Mouse (Mus musculus): ENCODE measurements around the gene Gja5.
A peak's percentile ranks its signal among the peaks of the same experiment; 100 is the strongest.
"Not testable (repeated sequence)": the region's sequence is repeated elsewhere in the genome, so short reads cannot be mapped to it uniquely, and the experiment has no call there.

Gja5 gene

DNA sequence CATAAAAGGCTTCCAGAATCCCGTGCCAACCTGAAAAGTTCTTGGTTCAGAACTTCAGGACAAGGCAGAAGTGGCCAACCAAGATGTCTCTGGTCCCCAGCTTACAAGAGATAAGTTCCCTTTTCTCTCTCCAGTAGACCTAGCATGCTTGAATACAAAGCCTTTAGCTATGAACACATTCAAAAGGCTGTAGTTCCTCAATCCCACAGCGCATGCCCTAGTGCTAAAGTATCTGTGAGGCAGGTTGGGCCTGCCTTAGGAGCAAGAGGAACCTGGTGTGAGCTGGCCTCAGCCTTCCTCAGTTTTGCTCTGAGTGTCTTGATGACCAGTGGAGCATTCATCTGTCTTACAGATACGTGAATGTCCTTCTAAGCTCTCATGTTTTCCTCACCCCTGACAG lies 131.1 kb downstream of the Gja5 start:
- DNase-seq (ENCODE audit: extremely low spot score, low spot score): no peak

DNA sequence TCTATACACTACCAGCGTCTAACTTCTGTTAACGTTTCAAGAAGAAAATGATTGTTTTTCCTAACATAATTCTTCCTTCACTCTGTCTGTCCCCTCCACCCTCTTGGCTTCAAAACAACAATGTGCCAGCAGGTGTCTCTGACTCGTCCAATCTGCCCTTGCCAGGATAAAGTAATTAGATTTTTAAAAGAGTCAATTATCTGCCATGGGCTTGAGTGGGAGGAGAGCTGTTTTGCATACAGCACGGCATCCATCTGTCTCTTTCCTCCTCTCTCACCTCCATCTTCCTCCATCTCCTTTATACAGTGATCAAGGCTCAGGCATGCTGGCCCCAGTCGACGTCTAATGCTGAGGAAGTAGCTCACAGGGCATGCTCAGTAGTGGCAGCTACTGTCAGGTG lies 132.6 kb downstream of the Gja5 start:
- no peak for DNase-seq (ENCODE audit: extremely low spot score, low spot score)

DNA sequence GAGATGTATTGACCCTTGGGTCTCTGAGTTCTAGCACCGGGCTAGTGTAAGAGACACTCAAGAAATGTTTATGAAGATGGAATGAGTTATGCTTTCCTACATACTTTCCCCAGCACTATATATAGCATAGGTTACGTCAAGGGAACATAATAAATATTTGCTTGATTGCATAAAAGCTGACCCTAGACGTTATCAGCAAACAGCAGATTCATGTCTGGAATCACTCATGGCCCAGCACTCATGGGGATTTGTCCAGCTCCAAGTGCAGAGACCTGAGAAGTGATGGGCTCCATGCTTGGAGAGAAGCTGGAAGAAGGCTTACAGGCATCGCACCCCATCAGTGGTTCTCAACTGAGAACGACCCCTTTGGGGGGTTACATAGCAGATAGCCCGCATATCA lies 135.2 kb downstream of the Gja5 start:
- DNase-seq (ENCODE audit: extremely low spot score, low spot score): no peak

DNA sequence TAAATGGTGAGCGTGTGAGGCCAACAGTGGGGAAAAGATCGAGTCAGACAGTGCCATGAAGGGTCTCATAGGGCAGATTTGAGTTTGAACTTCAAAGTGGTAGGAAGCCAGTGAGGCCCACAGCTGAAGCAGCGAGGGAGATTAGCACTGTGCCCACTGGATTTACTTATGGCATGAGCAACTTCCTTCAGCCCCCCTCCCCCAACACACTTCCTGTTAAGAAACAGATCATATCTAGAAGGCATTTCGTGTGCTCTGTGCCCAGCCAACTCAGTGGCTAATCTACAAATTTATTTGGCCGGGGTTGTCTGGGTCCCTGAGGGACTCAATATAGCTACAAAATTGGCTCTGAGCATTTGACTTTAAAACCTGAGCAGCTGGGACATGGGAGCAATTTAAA lies 139.7 kb downstream of the Gja5 start:
- DNase-seq (ENCODE audit: extremely low spot score, low spot score): no peak

DNA sequence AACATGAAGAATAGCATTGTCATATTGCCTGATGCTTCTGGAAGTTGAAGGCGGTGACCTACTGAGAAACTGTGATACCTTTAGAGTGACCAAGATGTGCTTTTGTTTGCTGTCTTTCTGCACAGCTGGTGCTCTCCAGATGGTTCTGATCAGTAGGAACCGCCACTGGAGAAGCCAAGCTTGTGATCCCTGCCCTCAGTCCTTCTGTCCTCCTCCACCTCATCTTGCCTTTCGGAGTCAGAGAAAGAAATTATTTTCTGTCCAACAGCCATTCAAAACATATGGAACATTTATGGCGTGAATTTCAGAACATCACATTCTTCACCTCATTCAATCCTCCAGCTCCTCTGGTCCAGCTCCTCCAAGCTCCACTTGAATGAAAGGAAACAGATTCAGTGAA lies 143.3 kb downstream of the Gja5 start:
- DNase-seq (ENCODE audit: extremely low spot score, low spot score): no peak

DNA sequence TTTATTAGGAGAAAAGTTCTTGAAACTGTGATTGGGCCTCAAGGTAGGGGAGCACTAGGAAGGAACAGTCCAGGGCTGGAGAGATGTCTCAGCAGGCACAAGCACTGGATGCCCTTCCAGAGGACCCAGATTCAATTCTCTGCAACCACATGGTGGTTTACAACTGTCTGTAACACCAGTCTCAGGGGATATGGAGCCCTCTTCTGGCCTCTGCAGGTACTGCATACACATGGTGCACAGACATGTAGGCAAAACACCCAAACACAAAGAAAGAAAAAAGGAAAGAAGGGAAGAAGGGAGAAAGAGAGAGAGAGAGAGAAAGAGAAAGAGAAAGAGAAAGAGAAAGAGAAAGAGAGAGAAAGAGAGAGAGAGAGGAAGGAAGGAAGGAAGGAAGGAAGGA lies 143.9 kb downstream of the Gja5 start:
- DNase-seq (ENCODE audit: extremely low spot score, low spot score): no peak

DNA sequence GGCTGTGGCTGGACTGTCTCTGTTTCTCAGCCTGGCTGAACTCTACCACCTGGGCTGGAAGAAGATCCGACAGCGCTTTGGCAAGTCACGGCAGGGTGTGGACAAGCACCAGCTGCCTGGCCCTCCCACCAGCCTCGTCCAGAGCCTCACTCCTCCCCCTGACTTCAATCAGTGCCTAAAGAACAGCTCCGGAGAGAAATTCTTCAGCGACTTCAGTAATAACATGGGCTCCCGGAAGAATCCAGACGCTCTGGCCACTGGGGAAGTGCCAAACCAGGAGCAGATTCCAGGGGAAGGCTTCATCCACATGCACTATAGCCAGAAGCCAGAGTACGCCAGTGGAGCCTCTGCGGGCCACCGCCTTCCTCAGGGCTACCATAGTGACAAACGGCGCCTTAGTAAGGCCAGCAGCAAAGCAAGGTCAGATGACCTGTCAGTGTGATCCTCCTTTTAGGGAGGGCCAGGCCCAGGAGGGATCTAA lies 146.8 kb downstream of the Gja5 start:
- DNase-seq (ENCODE audit: extremely low spot score, low spot score): no peak

DNA sequence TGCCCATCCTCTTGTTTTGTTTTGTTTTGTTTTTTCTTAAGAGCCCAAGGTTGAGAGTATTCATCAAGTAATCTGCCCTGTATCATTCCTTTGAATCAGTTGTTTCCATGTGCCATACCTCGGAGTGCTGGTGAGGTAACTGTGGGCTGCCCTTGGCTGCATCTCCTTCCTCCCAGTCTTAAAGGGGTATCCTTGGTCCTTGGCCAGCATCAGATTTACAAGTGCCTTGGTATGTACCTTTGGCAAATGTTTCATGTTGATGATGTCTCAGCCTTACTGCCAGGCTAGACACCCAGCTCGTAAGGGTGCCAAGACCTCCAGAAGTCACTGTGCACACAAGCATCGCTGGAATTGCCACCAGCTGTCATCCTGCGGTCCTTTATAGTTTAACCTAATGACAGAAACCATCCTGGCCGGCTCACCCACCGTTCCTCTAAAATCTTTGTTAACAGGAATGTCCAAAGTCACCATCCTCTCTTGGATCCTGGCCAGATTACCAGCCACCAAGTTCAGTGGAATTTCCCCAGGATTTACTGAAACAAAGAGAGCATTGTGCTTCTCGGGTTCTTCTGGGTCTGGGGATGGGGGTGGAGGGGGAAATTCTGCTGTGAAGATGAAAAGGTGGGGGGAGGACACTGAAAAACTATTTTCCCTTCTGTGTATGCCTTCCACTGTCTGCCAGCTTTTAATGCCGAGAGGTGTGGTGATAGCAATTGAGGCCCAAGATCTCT lies 147.7 kb downstream of the Gja5 start:
- DNase-seq (ENCODE audit: extremely low spot score, low spot score): no peak

DNA sequence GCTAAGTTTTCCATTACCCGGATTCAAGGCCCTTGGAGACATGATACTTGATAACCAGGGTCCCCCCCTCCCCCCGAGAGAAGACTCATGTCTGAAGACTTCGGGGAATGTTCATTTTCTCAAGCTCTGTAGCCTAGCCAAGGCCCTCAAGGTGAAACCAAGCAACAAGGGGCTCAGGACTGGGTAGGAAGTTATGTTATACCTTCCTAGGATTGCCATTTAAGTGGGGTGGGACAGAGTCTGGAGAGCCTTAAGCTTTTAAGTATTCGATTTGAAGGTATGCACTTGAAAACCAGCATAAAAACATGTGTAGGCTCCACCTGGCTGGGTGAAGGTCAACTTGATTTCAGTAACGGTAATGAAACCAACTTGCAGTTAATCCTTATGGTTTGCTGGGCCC lies 154.2 kb downstream of the Gja5 start:
- no peak for DNase-seq (ENCODE audit: extremely low spot score, low spot score)

DNA sequence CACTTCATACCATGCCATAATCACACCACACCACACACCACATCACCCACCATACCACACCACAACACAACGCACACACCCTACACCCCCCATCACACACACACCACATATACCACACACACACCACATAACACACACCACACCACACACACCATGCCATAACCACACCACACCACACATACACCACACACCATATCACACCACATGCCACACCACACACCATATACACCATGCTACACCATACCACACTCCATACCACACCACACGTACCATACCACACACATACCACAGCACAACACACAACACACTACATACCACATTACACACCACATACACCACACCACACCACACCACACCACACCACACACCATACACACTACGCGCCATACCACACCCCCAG lies 155.6 kb downstream of the Gja5 start:
- no peak for DNase-seq (ENCODE audit: extremely low spot score, low spot score)

DNA sequence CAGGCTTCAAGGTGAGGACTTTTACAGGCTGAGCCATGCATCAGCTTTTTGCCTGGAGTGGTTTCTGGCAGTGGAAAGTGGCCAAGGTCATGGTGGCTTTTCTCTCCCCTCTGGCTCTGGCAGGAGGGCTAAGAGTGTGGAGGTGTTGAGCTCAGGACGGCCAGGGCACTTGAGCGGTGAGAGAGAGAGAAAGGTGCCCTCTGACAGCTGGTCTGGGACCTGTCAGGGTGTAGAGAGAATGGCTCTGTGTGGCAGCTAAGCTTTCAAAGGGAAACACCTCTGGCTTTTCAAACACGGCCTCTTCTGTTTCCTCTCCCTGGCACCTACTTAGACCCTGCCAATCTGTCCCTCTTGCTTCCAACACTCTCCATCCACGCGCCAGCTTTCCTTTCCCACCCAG lies 158.3 kb downstream of the Gja5 start:
- no peak for DNase-seq (ENCODE audit: extremely low spot score, low spot score)

DNA sequence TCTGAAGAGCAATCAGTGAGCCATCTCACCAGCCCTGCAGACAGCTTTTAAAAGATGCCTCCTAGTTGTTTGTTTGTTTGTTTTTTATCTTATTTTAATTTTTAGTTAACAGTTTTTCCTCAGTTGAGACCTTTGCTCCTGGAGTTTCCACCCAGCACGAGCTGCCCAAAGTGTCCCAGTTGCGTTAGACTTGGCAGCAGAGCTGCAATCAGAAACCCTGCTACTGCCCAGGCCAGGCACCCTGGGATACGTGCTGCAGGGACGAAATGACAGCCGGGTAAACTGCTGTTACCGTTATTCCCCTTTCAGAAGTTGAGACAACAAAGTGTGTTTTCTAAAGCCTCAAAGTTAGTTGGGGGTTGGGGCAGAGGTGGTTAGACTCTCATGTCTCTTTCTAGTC lies 159.6 kb downstream of the Gja5 start:
- no peak for DNase-seq (ENCODE audit: extremely low spot score, low spot score)

DNA sequence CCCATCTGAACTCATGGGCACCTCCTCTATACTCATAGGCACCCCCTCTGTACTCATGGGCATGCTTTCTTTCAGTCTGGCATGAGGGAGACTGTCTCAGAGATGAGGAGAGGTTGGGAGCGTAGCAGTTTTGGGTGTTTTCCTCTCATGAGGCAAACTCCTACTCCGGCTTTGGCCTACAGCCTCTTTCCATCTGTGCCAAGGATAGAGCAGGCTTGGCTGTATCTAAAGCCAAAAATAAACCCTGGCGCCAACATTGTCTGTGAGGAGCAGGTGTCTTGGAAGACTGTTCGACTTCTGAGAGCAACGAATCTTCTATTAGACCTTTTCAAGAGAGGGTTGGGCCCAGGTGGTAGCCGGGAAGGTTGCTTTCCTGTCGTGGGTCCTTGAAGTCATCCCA lies 165.1 kb downstream of the Gja5 start:
- DNase-seq (ENCODE audit: extremely low spot score, low spot score): not testable (repeated sequence)

DNA sequence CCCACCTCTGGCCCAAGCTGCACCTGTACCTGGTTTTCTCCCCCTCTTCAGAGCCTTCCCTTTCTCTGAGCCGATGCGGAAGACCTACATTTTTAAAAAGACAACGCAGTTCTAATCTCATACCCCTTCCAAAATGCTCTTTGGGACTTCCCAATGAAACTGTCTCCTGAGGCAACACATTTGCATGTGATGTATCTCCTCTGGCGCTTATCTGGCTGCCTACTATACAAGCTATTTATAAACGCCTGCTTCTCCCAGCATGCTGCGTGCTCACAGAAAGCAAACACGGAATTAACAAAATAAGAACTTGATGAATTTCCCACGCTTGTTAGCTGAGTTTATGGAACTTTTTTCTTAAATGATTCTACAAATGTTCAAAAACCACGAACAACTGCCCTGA lies 167.4 kb downstream of the Gja5 start:
- DNase-seq (ENCODE audit: extremely low spot score, low spot score): not testable (repeated sequence)

DNA sequence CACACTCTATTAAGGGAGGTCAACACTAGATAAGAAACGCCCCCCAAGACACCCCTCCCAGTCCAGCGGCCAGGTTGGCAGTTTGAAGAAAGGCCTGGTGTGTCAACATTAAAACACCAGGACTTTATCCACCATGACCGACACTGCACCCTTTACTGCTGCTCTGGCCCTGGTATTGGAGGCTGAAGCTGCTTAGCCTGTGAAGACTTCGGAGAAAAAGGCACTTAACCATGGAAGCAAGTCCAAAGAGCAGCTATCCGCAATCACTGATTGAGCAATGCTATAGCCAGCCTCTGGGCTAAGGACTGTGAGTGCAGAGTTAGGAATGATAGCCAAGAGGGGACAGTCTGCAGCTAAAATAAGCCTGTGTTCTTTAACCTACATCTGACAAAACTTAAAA lies 167.9 kb downstream of the Gja5 start:
- not testable (repeated sequence) for DNase-seq (ENCODE audit: extremely low spot score, low spot score)

DNA sequence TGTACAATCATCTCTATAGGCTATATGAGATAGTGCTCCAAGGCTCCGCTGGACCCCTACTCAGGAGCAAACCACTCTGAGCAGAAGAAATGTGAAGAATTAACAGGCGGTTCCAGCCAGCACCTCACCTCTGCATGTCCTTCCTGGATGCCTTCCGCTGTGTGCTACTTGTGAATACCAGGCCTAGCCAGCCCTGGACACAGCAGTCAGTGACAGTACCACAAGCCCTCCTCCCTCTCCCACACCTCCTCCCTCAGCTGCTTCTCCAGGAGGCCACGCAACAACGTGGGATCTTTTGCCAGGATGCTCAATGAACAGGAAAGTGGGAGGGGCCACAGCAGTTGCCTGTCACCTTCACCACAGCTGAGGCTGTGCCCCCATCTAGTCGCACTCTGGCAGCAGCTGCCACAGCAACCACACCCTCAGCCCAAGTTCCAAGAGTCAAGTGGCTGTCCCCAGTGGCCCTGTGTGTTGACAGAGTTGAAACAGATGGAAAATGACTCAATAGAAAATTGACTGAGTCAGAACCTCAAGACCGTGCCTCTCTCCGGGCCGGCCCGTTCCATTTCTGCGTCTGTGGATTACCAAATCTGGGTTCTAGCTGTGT lies 171.4 kb downstream of the Gja5 start:
- not testable (repeated sequence) for DNase-seq (ENCODE audit: extremely low spot score, low spot score)

DNA sequence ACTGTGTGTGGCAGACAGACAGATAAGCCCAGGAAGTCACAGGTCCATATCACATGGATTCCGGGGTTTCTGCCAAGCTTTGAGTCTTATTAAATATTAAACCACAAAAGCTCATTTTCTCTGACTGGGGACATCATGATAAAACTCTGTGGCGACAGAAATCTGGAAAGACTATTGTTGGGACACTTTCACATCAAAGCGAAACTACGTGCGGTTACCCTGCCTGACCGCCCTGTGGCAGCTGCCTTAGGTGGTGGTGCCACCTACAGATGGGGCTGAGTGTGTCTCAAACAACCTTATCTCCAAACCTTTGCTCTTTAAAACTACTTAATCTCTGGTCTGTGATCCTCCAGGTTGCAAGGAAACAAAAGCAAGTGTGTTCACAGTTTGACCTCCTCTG lies 171.9 kb downstream of the Gja5 start:
- DNase-seq (ENCODE audit: extremely low spot score, low spot score): no peak

DNA sequence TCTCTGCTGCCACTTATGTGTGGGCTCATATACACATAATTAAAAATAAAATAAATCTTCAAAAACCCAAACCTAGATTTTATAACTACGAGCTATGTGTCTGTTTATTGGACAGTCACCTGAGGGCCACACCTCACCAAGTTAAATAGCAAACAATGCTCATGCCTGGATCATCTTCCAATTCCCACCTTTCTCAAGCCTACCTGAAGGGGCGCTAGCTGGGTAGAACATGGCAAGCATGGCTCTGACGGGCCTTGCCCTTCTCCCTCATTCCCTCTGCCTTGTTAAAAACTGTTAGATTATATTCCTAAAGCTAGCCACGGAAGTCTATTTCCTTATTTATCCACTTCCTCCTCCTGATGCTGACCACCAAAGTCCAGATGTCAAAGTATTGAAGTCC lies 173.9 kb downstream of the Gja5 start:
- DNase-seq (ENCODE audit: extremely low spot score, low spot score): no peak

DNA sequence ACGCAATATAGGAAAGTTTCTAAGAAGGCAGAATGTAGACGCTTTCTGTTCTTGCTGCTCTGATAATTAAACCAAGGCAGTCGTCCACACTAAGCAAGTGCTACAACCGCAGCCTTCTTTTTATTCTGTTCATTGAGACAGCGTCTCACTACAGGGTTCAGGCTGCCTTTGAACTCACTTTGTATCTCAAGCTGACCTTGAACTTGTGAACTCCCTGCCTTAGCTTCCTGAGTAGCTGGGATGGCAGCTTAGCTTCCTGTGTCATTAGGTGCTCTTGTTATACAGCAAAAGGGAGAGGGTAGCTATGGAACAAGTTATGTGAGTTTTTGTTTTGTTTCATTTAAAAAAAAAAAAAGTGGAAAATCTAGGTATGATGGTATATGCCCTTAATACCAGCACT lies 177.7 kb downstream of the Gja5 start:
- DNase-seq (ENCODE audit: extremely low spot score, low spot score): no peak

DNA sequence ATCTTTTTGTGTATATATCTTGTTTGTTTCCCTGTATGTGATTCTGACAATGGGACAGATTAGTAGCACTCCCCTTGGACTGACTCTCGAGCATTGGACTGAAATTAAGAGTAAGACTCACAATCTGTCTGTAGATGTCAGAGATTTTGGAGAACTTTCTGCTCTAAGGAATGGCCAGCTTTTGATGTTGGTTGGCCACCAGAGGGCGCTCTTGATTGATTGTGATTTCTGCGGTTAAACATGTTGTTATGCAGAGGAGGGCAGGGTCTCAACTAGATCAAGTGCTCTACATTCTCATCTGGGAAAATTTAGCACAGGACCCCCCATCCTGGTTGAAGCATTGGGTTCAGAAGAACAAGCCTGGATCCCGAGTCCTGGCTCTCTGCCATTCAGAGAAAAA lies 182.8 kb downstream of the Gja5 start:
- DNase-seq (ENCODE audit: extremely low spot score, low spot score): peak; percentile 41

DNA sequence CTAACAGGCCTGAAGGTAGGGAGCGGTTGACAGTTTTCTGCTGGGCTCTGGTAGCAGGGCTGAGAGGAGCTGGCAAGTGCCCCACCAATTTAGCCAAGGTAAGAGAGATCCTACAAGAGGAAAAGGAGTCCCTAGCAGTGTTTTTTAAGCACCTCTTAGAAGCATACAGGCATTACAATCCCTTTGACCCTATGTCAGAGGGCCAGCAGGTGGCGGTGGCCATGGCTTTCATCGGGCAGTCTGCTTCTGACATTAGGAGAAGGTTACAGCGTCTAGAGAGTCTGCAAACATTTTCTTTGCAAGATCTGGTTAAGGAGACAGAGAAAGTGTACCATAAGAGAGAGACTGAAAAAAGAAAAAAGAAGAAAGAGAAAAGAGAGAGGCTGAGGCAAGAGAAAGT lies 183.8 kb downstream of the Gja5 start:
- DNase-seq (ENCODE audit: extremely low spot score, low spot score): not testable (repeated sequence)

DNA sequence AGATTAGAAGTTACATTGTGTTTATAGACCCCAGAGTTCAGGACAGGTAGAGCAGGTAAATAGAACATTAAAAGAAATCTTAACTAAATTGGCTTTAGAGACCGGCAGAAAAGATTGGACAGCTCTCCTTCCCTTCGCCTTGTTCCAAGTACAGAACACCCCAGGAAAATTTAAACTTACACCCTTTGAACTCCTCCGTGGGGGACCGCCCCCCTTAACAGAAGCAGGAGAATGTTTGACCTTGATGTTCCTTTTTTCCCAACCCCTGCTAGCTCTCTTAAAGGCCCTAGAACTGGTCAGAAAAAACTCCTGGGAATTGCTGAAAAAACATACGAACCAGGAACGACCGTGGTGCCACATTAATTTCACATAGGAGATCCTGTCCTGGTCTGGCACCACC lies 187.5 kb downstream of the Gja5 start:
- not testable (repeated sequence) for DNase-seq (ENCODE audit: extremely low spot score, low spot score)

DNA sequence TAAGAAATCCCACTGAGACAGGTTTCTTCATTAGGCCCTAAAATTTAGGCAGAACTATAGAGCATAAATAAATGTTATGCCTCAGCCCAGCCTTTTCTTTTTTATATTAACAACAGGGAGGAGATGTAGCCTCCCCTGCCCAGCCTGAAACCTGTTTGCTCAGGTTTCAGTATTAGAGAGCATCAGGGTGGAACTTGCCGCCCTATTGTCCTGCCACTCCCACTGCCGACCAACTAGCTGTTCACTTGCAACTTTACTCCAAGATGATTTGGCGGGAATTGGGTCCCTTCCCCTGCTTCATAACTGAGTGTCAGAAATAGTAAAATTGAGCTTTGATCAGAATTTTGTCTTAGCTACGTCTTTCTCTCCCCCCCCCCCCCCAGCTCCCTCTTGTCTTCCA lies 192.2 kb downstream of the Gja5 start:
- not testable (repeated sequence) for DNase-seq (ENCODE audit: extremely low spot score, low spot score)
